Mouse (Mus musculus): ENCODE results near the gene Dnah7c. TPM values are rescaled to one million over a fixed set of nuclear protein-coding genes. Genes with fewer than 3 reads are reported as not detected.
"Not testable (repeated sequence)": the region's sequence is repeated elsewhere in the genome, so short reads cannot be mapped to it uniquely, and the experiment has no call there.

The Dnah7c gene
- polyA plus RNA-seq, 1 experiment from 2014 or later: 0.18 TPM

- H3K27ac ChIP-seq (ENCODE audit: low read depth, low read length); H3K9ac ChIP-seq (ENCODE audit: low read length); ATAC-seq (ENCODE audit: low FRiP score); H3K27me3 ChIP-seq (ENCODE audit: control insufficient read depth, insufficient read depth, low read length); DNase-seq (ENCODE audit: low spot score, missing footprints); H3K9me3 ChIP-seq (ENCODE audit: control insufficient read depth, low read length); H3K4me2 ChIP-seq; H3K4me1 ChIP-seq (ENCODE audit: control insufficient read depth, insufficient read depth, low read length); H3K36me3 ChIP-seq (ENCODE audit: control insufficient read depth, insufficient read depth, low read length); H3K4me3 ChIP-seq (ENCODE audit: low read depth, low read length): not testable (repeated sequence)
- 86% methylated on average over 1 of the region's 1 CpGs for WGBS
These were observed 299.4 kb downstream of the Dnah7c start for GRCm38 (mm10) chr1:46724810-46725209.

GRCm38 (mm10) chr1:46725266-46725665 lies 299.9 kb downstream of the Dnah7c start:
- whole genome bisulfite sequencing: 76% methylated on average over 1 of the region's 1 CpGs
- DNase-seq (ENCODE audit: low spot score, missing footprints) (no peak), ATAC-seq (ENCODE audit: low FRiP score) (no peak)
- Histone ChIP-seq H3K36me3 (ENCODE audit: control insufficient read depth, insufficient read depth, low read length) (no peaks in the 10 kb centered on the region), H3K27ac (ENCODE audit: low read depth, low read length) (no peak overlapping the region), H3K4me3 (ENCODE audit: low read depth, low read length) (no peak overlapping the region), H3K27me3 (ENCODE audit: control insufficient read depth, insufficient read depth, low read length) (no peaks in the 10 kb centered on the region), H3K4me2 (no peak overlapping the region), H3K4me1 (ENCODE audit: control insufficient read depth, insufficient read depth, low read length) (no peaks in the 10 kb centered on the region), H3K9me3 (ENCODE audit: control insufficient read depth, low read length) (no peaks in the 10 kb centered on the region), H3K9ac (ENCODE audit: low read length) (no peak overlapping the region)

- H3K4me1 ChIP-seq (ENCODE audit: control insufficient read depth, insufficient read depth, low read length); H3K4me3 ChIP-seq (ENCODE audit: low read depth, low read length); ATAC-seq (ENCODE audit: low FRiP score); H3K27ac ChIP-seq (ENCODE audit: low read depth, low read length); H3K36me3 ChIP-seq (ENCODE audit: control insufficient read depth, insufficient read depth, low read length); DNase-seq (ENCODE audit: low spot score, missing footprints); H3K9ac ChIP-seq (ENCODE audit: low read length); H3K9me3 ChIP-seq (ENCODE audit: control insufficient read depth, low read length); H3K27me3 ChIP-seq (ENCODE audit: control insufficient read depth, insufficient read depth, low read length); H3K4me2 ChIP-seq: not testable (repeated sequence)
- 88% methylated on average over 2 of the region's 2 CpGs for WGBS
These were observed 300.3 kb downstream of the Dnah7c start for GRCm38 (mm10) chr1:46725719-46726118.

- not testable (repeated sequence) for H3K9ac ChIP-seq (ENCODE audit: low read length); ATAC-seq (ENCODE audit: low FRiP score); H3K4me1 ChIP-seq (ENCODE audit: control insufficient read depth, insufficient read depth, low read length); H3K27me3 ChIP-seq (ENCODE audit: control insufficient read depth, insufficient read depth, low read length); DNase-seq (ENCODE audit: low spot score, missing footprints); H3K4me3 ChIP-seq (ENCODE audit: low read depth, low read length); H3K4me2 ChIP-seq; H3K36me3 ChIP-seq (ENCODE audit: control insufficient read depth, insufficient read depth, low read length); H3K9me3 ChIP-seq (ENCODE audit: control insufficient read depth, low read length); H3K27ac ChIP-seq (ENCODE audit: low read depth, low read length)
- 89% methylated on average over 3 of the region's 3 CpGs for WGBS
These were observed 304.3 kb downstream of the Dnah7c start for GRCm38 (mm10) chr1:46729731-46730130.

GRCm38 (mm10) chr1:46733405-46734106 lies 308.2 kb downstream of the Dnah7c start:
- not testable (repeated sequence) for H3K27me3 ChIP-seq (ENCODE audit: control insufficient read depth, insufficient read depth, low read length); H3K36me3 ChIP-seq (ENCODE audit: control insufficient read depth, insufficient read depth, low read length); H3K4me2 ChIP-seq; H3K9me3 ChIP-seq (ENCODE audit: control insufficient read depth, low read length); H3K4me1 ChIP-seq (ENCODE audit: control insufficient read depth, insufficient read depth, low read length); H3K27ac ChIP-seq (ENCODE audit: low read depth, low read length); DNase-seq (ENCODE audit: low spot score, missing footprints); ATAC-seq (ENCODE audit: low FRiP score); H3K9ac ChIP-seq (ENCODE audit: low read length); H3K4me3 ChIP-seq (ENCODE audit: low read depth, low read length)
- 62% methylated on average over 2 of the region's 2 CpGs for WGBS

GRCm38 (mm10) chr1:46734455-46734854 lies 309.1 kb downstream of the Dnah7c start:
- H3K27me3 ChIP-seq (ENCODE audit: control insufficient read depth, insufficient read depth, low read length); H3K4me3 ChIP-seq (ENCODE audit: low read depth, low read length); H3K27ac ChIP-seq (ENCODE audit: low read depth, low read length); H3K9me3 ChIP-seq (ENCODE audit: control insufficient read depth, low read length); H3K36me3 ChIP-seq (ENCODE audit: control insufficient read depth, insufficient read depth, low read length); H3K4me1 ChIP-seq (ENCODE audit: control insufficient read depth, insufficient read depth, low read length); H3K9ac ChIP-seq (ENCODE audit: low read length); ATAC-seq (ENCODE audit: low FRiP score); H3K4me2 ChIP-seq; DNase-seq (ENCODE audit: low spot score, missing footprints): not testable (repeated sequence)
- WGBS: 74% methylated on average over 2 of the region's 2 CpGs

- H3K27ac ChIP-seq (ENCODE audit: low read depth, low read length); DNase-seq (ENCODE audit: low spot score, missing footprints): not testable (repeated sequence)
- WGBS: 81% methylated on average over 3 of the region's 3 CpGs
These were observed 339.2 kb downstream of the Dnah7c start for GRCm38 (mm10) chr1:46764600-46764999.

GRCm38 (mm10) chr1:46769318-46769717 lies 343.9 kb downstream of the Dnah7c start:
- not testable (repeated sequence) for ATAC-seq (ENCODE audit: low FRiP score); H3K27me3 ChIP-seq (ENCODE audit: control insufficient read depth, insufficient read depth, low read length); H3K27ac ChIP-seq (ENCODE audit: low read depth, low read length); H3K9me3 ChIP-seq (ENCODE audit: control insufficient read depth, low read length); H3K4me3 ChIP-seq (ENCODE audit: low read depth, low read length); H3K9ac ChIP-seq (ENCODE audit: low read length); H3K4me2 ChIP-seq; DNase-seq (ENCODE audit: low spot score, missing footprints); H3K4me1 ChIP-seq (ENCODE audit: control insufficient read depth, insufficient read depth, low read length); H3K36me3 ChIP-seq (ENCODE audit: control insufficient read depth, insufficient read depth, low read length)

More at GRCm38 (mm10) chr1:46764600-46764999, 339.2 kb downstream of the Dnah7c start:
- not testable (repeated sequence) for H3K4me2 ChIP-seq; ATAC-seq (ENCODE audit: low FRiP score); H3K27me3 ChIP-seq (ENCODE audit: control insufficient read depth, insufficient read depth, low read length); H3K4me1 ChIP-seq (ENCODE audit: control insufficient read depth, insufficient read depth, low read length); H3K36me3 ChIP-seq (ENCODE audit: control insufficient read depth, insufficient read depth, low read length); H3K9ac ChIP-seq (ENCODE audit: low read length); H3K9me3 ChIP-seq (ENCODE audit: control insufficient read depth, low read length); H3K4me3 ChIP-seq (ENCODE audit: low read depth, low read length)

GRCm38 (mm10) chr1:46770077-46770695 lies 344.8 kb downstream of the Dnah7c start:
- not testable (repeated sequence) for ATAC-seq (ENCODE audit: low FRiP score); H3K4me2 ChIP-seq; H3K27ac ChIP-seq (ENCODE audit: low read depth, low read length); H3K9ac ChIP-seq (ENCODE audit: low read length); H3K27me3 ChIP-seq (ENCODE audit: control insufficient read depth, insufficient read depth, low read length); H3K4me3 ChIP-seq (ENCODE audit: low read depth, low read length); DNase-seq (ENCODE audit: low spot score, missing footprints); H3K36me3 ChIP-seq (ENCODE audit: control insufficient read depth, insufficient read depth, low read length); H3K4me1 ChIP-seq (ENCODE audit: control insufficient read depth, insufficient read depth, low read length); H3K9me3 ChIP-seq (ENCODE audit: control insufficient read depth, low read length)
- 93% methylated on average over 7 of the region's 7 CpGs for WGBS
